Mouse (Mus musculus): ENCODE data around the gene Cox4i1.

- TF ChIP-seq CTCF (conservative IDR thresholded peaks at IDR 0.05; ENCODE audit: insufficient read depth, insufficient read length, low read depth, low read length), result no peak
- no peak for TF ChIP-seq POLR2A (IDR thresholded peaks at IDR 0.05; ENCODE audit: low read depth, low read length)
Measured at GRCm38 (mm10) chr8:120685591-120685990, 17.6 kb downstream of the Cox4i1 start.

Measured in kidney, adult 2 months (tissue).